Mouse (Mus musculus) NIH3T3 (cell line): ENCODE measurements around the gene Slitrk3.
"Not testable (repeated sequence)": the region's sequence is repeated elsewhere in the genome, so short reads cannot be mapped to it uniquely, and the experiment has no call there.

ENCODE experiments used
- DNase-seq: peaks from one replicate; pipeline ENCODE4 v3.0.0-alpha.2; 2012; ENCODE audit warnings: low read depth

Slitrk3 gene

DNA sequence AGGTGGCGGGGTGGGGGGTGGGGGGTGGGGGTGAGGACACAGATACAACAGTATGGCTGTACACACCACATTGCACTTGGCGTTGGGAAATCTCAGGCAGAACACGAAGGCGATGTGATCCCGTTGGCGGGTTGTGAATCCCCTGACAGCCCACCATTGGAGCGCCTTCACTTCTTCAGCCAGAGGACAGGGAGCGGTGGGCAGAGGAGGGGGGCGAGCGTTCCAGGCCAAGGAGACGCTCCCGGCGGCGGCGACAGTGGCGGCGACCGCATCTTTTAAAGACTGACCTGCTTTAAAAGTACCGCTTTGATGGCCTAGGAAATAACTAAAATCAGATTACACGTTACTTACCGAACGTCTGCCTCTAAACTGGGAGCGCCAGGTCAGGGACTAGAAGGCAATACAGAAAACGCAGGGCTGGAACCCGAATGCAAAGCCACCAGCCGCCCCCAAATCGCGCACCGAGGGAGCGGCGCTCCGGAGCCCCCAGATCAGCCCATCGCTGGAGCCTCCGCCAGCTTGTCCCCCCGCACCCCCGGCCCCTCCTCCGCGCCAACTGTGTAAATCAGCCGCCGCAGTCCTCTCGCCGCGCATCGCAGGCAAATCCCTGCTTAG is at the start of gene Slitrk3:
Gene Slitrk3 (minus strand): TSS at position 607 of the 615 bp plus-strand sequence.
- DNase-seq, result no peak

DNA sequence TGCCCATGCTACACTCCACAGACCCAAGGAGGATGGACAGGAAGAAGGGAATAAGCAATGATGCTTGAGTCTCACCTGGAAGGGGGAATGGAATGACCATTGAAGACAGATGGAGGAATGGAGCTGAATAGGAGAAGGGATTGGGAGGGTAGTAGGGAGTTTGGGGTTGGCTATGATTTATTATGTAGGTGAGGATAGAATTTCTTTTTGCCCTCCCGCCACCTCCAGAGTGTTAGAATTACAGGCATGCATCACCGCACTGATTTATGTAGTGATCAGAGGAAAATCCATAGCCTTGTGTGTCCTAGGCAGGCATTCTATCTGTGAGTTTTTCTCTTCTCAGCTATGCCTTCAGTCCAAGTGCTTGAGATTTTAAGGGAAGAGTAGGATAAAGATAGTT is 36.8 kb upstream of the Slitrk3 start:
- DNase-seq, result not testable (repeated sequence)

DNA sequence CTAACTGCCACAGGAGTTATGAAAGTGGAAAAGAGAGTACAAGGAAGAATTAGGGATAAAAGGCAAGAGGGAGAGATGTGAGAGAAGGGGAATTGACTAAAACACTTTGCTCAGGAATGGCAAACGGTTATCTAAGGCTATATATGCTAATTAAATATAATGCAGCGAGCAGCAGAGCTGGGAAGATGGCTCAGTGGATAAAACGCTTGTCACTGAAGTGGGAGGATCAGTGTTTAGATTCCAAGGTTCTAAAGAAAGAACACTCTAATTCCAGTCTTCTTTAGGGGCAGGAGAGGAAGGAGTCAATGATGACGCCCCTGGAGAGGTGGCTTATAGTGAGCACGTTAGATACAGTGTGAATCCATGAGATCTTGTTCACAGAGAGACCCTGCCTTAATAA is 27.0 kb upstream of the Slitrk3 start:
- DNase-seq, result no peak

DNA sequence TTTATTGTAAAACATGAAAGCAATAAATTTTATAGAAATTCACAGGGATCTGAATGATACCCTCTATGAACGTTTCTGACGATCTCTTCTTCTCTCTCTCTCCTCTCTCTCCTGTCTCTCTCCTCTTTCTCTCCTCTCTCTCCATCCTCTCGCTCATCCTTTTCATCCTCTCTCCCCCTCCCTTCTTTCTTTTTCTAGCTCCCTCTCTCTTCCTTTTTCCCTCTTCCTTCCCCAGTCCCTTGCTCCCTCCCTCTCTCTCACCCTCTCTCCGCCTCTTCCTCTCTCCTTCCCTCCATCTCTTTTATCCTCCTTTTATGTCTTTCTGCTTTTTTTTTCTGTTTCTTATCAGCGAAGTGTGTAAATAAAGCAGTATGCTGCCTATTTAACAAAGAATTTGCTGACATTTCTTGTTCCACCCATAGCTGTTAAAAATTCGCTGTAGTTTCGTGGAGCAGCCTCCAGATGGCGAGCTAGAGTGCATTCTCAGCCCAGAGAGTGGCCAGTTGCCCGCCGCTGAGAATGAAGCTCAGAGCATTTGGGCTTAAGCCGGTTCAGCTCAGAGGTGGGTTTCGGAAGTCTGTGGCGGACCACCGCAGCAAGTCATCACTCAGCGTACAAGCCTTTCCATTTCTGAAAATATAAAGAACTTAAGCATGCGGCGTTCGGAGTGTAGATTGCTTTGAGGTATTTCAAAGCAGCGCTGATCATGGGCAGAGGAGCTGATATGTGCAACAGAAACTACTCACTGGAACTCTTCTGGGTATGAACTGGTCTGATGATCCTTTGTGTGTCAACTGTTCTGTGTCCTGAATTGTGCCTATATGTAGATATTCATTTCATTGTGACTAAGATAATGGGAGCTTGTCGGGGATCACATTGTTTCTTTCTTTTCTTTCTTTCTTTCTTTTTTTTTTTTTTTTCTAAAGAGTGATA is 8.5 kb upstream of the Slitrk3 start:
- peak; percentile 66 for DNase-seq

DNA sequence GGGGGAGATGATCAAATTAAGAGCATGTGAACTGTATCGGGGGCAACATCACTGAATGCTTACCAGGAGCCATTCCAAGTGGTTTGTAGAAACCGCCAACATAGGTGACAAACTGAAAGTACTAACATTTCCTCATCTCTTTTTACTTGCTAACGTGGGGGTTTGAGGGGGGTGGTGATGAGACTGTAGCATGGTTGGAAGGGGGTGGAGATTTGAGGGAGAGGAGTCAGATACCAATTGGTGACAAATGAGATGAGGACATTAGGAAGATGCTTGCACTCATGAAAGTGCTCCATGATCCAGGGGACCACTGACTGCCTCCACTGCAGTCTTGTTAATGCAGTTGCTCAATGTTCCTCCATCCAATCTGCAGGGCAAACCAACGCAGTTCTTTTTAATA is 587 bp upstream of the Slitrk3 start:
- DNase-seq, result no peak

DNA sequence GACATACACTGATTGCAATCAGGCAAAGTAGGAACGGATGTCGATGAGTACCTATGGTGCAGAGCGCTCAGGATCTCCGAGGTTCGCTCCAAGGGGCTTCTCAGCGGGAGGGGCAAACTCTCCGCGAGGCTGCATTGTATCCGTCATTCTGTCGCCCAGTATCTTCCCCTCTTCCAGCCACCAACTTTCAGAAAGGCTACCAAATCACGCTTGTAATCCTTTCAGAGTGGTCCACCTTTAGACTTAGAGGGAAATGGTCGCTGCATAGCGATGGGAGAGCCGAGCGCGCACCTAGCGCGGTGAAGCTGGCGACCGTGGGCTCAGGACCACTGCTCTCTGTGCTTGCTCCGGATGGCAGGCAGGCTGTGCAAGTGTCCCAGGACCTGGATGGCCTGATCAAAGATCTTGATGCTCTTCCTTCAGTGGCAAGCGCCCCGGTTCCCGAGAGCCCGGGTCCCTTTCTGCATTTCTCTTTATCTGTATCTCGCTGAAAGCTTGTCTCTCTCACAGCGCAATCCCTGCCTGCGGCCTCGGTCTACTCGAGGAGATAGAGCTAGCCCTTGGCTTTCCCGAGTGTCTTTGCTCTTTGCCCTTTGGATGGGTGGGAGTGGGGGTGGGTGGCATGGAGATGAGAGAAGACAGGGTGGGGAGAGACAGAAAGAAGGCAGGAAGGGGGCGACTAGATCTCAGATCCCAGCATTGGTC is 959 bp downstream of the Slitrk3 start:
- DNase-seq, result no peak

DNA sequence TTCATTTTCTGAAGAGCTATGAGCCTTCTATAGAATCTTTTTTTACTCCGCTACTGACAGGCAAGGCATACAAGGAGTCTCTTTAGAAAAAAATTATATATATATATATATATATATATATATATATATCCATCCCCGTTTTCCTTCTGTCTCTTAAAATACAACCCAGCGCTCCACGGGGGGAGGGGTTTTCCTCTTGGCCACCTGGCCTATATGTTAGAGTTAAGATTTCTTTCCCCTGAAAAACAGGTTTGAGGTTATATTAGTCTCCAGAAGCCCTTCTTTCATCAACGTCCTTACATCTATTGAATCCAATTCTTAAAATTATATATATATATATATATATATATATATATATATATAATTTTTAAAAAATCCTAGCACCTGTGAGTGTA is 1.6 kb downstream of the Slitrk3 start:
- DNase-seq, result no peak

DNA sequence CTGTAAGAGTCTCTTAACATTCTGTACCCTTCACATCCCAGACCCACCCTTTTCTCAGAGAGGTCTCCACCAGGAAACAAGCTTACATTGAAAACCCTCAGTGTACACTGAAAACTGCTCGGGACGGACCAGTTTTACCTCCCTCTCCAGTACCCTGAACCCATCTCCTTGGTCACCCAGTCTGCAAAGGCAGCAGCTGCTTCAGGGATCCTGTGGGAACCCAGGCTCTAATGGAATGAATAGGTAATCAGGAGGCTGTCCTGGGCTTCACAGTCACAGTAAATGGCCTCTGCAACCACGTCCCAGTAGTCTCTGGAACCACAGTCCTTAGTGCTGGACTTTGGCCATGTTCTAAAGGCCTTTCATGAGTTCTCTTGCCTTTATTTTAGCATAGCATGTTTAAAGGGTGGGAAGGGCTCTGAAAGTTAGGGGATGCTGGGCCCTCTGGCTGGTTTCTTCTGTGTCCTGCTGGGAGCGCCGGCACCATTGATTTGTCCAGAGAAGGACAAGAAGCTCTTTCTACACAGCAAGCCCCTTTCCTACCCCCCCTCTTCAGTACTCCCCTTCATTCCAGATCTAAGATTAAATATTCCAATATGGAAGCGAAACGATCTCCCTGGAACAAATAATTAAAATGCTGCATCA is 2.1 kb downstream of the Slitrk3 start:
- DNase-seq, result no peak

DNA sequence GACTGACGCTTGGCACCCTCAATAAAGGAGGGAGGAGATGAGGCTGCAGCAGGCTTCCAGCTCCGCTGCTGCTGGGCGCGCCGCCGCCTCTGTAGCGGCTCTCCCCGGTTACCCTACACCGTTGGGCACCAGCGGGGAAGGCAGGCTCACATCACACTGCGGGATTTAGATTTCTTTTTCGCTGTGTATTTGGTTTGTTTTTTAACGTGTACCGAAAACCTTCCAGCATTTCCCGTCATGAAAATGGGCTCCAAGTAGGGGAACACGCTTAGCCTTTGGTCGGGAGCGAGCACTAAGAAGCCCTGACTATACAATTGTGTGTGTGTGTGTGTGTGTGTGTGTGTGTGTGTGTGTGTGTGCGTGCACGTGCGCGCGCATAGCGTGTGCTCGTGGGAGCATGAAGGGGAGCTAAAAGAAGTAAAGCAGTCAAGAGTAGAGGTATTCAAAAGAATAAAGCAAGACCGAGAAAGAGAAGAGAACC is 4.1 kb downstream of the Slitrk3 start:
- DNase-seq, result no peak

DNA sequence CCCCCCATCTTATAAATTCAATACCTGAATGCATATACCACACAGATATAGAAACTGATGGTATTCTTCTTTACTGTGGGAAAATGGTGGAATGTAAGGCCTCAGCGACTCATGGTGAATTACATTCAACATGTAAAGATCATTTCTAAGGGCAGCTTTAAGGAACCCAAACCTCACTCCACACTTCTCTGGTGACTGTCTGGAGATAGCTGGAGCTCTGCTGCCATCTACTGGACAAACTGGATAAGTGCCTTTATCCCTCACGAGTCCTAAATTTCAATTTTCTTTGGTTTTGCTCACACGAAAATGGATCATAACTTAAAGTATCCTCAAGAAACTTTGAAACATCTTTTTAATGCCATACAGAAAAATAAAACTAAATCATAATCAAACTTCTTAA is 11.4 kb downstream of the Slitrk3 start:
- peak; percentile 80 for DNase-seq

DNA sequence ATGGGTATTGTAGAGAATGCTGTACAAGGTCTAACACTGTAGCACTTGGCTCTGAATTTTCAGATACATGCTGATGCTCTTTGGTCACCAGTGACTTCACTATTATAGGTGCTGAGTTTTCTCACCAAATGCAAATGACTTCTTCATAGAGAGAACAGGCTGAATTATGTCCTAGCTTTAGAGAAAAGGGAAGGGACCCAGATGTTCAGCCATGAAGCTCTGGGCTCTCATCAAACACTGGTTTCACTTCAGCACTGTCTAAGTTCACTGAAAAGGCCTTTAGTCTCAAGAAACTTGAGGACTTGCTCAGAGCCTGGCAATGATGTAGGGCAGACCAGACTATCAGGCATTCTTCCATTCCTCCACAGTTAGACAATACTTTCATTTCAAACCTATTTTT is 15.3 kb downstream of the Slitrk3 start:
- no peak for DNase-seq

DNA sequence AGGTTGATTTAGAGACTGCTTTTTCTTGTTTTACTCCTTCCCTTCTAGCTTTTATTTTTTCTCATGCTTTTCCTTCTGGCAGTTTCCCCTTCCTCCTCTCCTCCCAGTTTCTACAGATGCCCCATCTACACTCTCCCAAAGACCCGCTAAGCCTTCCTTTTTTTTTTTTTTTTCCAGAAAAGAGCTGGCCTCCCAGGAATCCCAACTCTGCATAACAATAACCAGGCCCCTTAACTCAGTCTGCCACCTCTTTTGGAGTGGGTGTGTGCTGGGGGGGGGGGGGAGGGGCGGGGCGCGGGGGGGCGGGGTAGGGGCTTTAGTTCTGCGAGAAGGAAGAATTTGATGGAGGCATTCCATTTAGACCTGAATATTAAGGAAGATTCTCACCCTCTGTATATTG is 51.6 kb downstream of the Slitrk3 start:
- no peak for DNase-seq

DNA sequence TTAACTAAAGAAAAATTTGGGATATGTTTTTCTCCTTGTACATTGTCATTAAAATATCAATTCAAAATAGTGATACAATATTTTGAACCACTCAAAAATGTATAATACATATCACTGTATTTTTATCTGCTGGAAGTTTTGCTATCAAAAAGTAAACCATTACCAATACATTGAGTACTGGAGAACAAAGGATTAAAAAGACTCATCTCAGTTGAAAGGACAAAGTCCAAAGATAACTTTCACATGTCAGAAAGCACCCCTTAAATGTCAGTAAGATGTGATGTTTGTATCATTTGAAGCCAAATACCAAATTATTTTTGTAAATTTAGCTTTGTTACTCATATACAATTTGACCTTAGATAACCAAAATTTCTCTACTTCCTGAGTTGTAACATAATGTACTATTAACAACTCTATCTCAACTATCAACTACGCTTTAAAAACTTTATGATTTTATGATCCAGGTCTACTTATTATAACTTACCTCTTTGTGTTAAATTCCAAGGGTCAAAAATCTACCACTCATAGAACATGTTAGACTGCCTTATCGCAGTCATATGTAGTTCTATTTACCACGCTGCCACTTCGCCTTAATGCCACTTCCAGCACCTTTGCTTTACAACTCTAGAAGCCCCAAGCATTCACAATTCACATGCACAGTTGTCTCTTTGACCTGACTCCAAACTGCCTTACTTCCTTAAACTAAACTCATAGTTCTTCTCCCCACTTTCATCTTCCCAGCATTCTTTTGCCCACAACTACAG is 54.5 kb downstream of the Slitrk3 start:
- DNase-seq, result no peak

DNA sequence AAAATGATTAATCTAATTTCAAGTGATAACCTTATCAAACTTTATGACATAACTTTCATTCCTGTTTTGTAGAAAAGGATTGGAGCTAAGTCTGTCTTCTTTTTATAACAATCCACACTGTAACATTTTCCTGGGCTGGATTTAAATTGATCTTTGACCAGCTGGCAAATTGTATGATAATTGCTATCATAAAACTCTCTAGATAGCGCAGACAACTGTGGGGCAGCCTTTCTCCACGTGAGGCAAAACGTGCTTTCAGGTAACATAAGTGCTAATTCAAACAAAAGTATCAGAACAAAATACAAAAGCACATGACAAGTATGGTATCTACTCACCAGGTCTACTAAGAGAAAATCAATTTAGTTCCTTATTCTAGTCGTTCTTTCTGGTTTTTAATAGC is 60.1 kb downstream of the Slitrk3 start:
- DNase-seq, result no peak
